Mouse (Mus musculus): ENCODE data around the gene Slc6a5.

GRCm38 (mm10) chr7:49985947-49986346 is 76.0 kb downstream of the Slc6a5 start:
- TF ChIP-seq CTCF (IDR thresholded peaks at IDR 0.05; ENCODE audit: control insufficient read depth, insufficient read depth, insufficient replicate concordance, low read depth, low read length) (no peak), POLR2A (IDR thresholded peaks at IDR 0.05; ENCODE audit: control insufficient read depth, low read depth, low read length) (no peak)
